Comparison of ENCODE assay signal across 28 mouse cellular contexts in the genomic region with DNA sequence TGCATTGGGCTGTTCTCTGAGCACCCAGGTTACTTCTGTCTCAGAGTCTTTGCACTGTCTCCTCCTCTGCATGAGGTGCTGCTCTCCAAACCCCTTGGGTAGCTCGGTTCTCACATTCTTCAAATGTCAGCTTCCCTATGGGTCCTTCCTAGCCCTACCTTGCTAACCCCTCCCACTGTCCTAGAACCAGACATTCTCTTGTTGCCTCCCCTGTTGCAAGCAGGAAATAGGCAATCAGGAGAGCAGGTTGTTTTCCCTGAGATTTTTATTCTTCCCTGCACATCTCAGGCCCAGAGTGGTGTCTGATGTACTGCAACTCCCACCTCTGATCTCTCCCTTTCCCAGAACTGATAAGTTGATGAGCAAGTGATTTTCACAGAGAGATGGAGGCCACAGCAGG. TPM values are rescaled to one million over a fixed set of nuclear protein-coding genes. Genes with fewer than 3 reads are reported as not detected.
"Had no signal": no experiment of that assay in that cellular context is flagged by ENCODE, and none has a peak within 500 bp of the region (broad histone marks: within the 10 kb centered on the region; RNA-seq: fewer than 3 reads in every experiment).

No protein-coding gene starts in this region.

- H3K9me3 ChIP-seq: heart, embryonic 10.5 days; heart, embryonic 12.5 days; hindbrain, embryonic 10.5 days; hindbrain, embryonic 12.5 days; intestine, embryonic 15.5 days; limb, embryonic 10.5 days; limb, embryonic 12.5 days; liver, embryonic 13.5 days had no signal

- H3K9ac ChIP-seq: heart, embryonic 12.5 days; hindbrain, embryonic 12.5 days; hindbrain, embryonic 14.5 days; intestine, embryonic 15.5 days; limb, embryonic 12.5 days; liver, embryonic 13.5 days had no signal

- H3K27me3 ChIP-seq: hindbrain, embryonic 12.5 days; intestine, embryonic 15.5 days; limb, embryonic 12.5 days had no signal

- ATAC-seq: hindbrain, embryonic 16.5 days; inflammation-experienced regulatory T-cells, adult 6 months; intestine, embryonic 15.5 days; intestine, postnatal 0 days had no signal

- DNase-seq: gastrocnemius, adult 2 months; gastrocnemius, postnatal 10 days; gastrocnemius, postnatal 25 days; heart, adult 18-20 months; heart, postnatal 10 days; heart, postnatal 4 days; kidney, adult 18-20 months; kidney, adult 8-10 months; kidney, postnatal 10 days; kidney, postnatal 25 days; kidney, postnatal 4 days; liver; liver, embryonic 13.5 days had no signal

- H3K4me2 ChIP-seq: heart, embryonic 12.5 days; hindbrain, embryonic 12.5 days; hindbrain, embryonic 14.5 days; intestine, embryonic 15.5 days; limb, embryonic 12.5 days; liver, embryonic 11.5 days; liver, embryonic 13.5 days had no signal

- H3K27ac ChIP-seq: gastrocnemius, adult 2 months; heart, embryonic 10.5 days; hindbrain, embryonic 14.5 days; intestine, embryonic 15.5 days; layer of hippocampus, adult 2 months; left cerebral cortex, adult 2 months; limb, embryonic 10.5 days; limb, embryonic 12.5 days; liver, embryonic 13.5 days had no signal

- H3K4me1 ChIP-seq: heart, embryonic 10.5 days; heart, embryonic 12.5 days had no signal

- H3K36me3 ChIP-seq: heart, embryonic 10.5 days; heart, embryonic 12.5 days; hindbrain, embryonic 10.5 days; hindbrain, embryonic 12.5 days; intestine, embryonic 15.5 days; limb, embryonic 10.5 days; limb, embryonic 12.5 days; liver, embryonic 13.5 days had no signal

- H3K4me3 ChIP-seq: gastrocnemius, adult 2 months; heart, embryonic 10.5 days; heart, embryonic 12.5 days; hindbrain, embryonic 10.5 days; hindbrain, embryonic 12.5 days; intestine, embryonic 15.5 days; layer of hippocampus, adult 2 months; left cerebral cortex, adult 2 months; limb, embryonic 10.5 days; limb, embryonic 12.5 days; liver, embryonic 13.5 days had no signal

RNA-seq across cellular contexts. Expression of gene Galnt9, which starts 56.2 kb away (rescaled TPM):
- polyA plus RNA-seq: heart, embryonic 10.5 days; heart, embryonic 12.5 days; kidney, embryonic 14.5 days; limb, embryonic 10.5 days; liver, embryonic 13.5 days had no signal
